Mouse (Mus musculus): ENCODE data around the gene Csnk2b.

- TF ChIP-seq POLR2A (IDR thresholded peaks at IDR 0.05; ENCODE audit: insufficient read depth, low read depth, low read length) (no peak), CTCF (IDR thresholded peaks at IDR 0.05) (no peak)
Measured at GRCm38 (mm10) chr17:35096597-35096996, 25.3 kb downstream of the Csnk2b start.
